Mouse (Mus musculus): ENCODE data around the gene Rpl19. TPM values are rescaled to one million over a fixed set of nuclear protein-coding genes. Genes with fewer than 3 reads are reported as not detected.

Gene Rpl19
- polyA plus RNA-seq, 1 experiment from 2014 or later: 1,148 TPM

- no peak overlapping the region for H3K4me3 ChIP-seq (ENCODE audit: low read depth, low read length)
- no peaks in the 10 kb centered on the region for H3K36me3 ChIP-seq (ENCODE audit: control insufficient read depth, insufficient read depth, low read length)
- 0 out of 2 replicates have a peak, but pooled peaks cover 3% of the 10 kb centered on the region for H3K4me1 ChIP-seq (ENCODE audit: control insufficient read depth, insufficient read depth, low read length)
- no peak overlapping the region for H3K4me2 ChIP-seq (ENCODE audit: low read depth, low read length)
- peaks cover 52% of the 10 kb centered on the region for H3K27me3 ChIP-seq (replicated peaks; ENCODE audit: control insufficient read depth, insufficient read depth, low read length)
- no peak overlapping the region for H3K9ac ChIP-seq (ENCODE audit: low read depth, low read length)
- H3K27ac ChIP-seq (replicated peaks; ENCODE audit: low read depth, low read length): no peak overlapping the region
- H3K9me3 ChIP-seq (ENCODE audit: control insufficient read depth, low read length): no peaks in the 10 kb centered on the region
- WGBS: 40% methylated on average over 1 of the region's 2 CpGs
- no peak for ATAC-seq (ENCODE audit: low read depth)
- no peak for DNase-seq (ENCODE audit: low spot score)
Observed at GRCm38 (mm10) chr11:98050940-98051339, 24.4 kb downstream of the Rpl19 start.

GRCm38 (mm10) chr11:98051611-98052128 is 25.2 kb downstream of the Rpl19 start:
- Histone ChIP-seq H3K27ac (replicated peaks; ENCODE audit: low read depth, low read length) (no peak overlapping the region), H3K4me2 (ENCODE audit: low read depth, low read length) (peak overlapping the region; percentile 74), H3K9me3 (ENCODE audit: control insufficient read depth, low read length) (no peaks in the 10 kb centered on the region), H3K27me3 (replicated peaks; ENCODE audit: control insufficient read depth, insufficient read depth, low read length) (peaks cover 52% of the 10 kb centered on the region), H3K36me3 (ENCODE audit: control insufficient read depth, insufficient read depth, low read length) (no peaks in the 10 kb centered on the region), H3K4me3 (ENCODE audit: low read depth, low read length) (peak overlapping the region; percentile 44), H3K4me1 (ENCODE audit: control insufficient read depth, insufficient read depth, low read length) (0 out of 2 replicates have a peak, but pooled peaks cover 3% of the 10 kb centered on the region), H3K9ac (ENCODE audit: low read depth, low read length) (peak overlapping the region; percentile 54; the same call in 1 of the 2 replicates)
- DNase-seq (ENCODE audit: low spot score): no peak
- 7% methylated on average over 12 of the region's 12 CpGs for WGBS
- ATAC-seq (ENCODE audit: low read depth): no peak

GRCm38 (mm10) chr11:98052129-98052988 is 25.8 kb downstream of the Rpl19 start:
- H3K9me3 ChIP-seq (ENCODE audit: control insufficient read depth, low read length): no peaks in the 10 kb centered on the region
- no peaks in the 10 kb centered on the region for H3K36me3 ChIP-seq (ENCODE audit: control insufficient read depth, insufficient read depth, low read length)
- peak overlapping the region; percentile 44 for H3K4me3 ChIP-seq (ENCODE audit: low read depth, low read length)
- 0 out of 2 replicates have a peak, but pooled peaks cover 3% of the 10 kb centered on the region for H3K4me1 ChIP-seq (ENCODE audit: control insufficient read depth, insufficient read depth, low read length)
- peak; percentile 22; the same call in 1 of the 2 replicates for ATAC-seq (ENCODE audit: low read depth)
- no peak for DNase-seq (ENCODE audit: low spot score)
- peak overlapping the region; percentile 54 for H3K9ac ChIP-seq (ENCODE audit: low read depth, low read length)
- H3K27ac ChIP-seq (replicated peaks; ENCODE audit: low read depth, low read length): no peak overlapping the region
- peak overlapping the region; percentile 74 for H3K4me2 ChIP-seq (ENCODE audit: low read depth, low read length)
- H3K27me3 ChIP-seq (replicated peaks; ENCODE audit: control insufficient read depth, insufficient read depth, low read length): peaks cover 52% of the 10 kb centered on the region
- WGBS: 0% methylated on average over 41 of the region's 83 CpGs

- Histone ChIP-seq H3K27me3 (replicated peaks; ENCODE audit: control insufficient read depth, insufficient read depth, low read length) (peaks cover 52% of the 10 kb centered on the region), H3K9me3 (ENCODE audit: control insufficient read depth, low read length) (no peaks in the 10 kb centered on the region), H3K9ac (ENCODE audit: low read depth, low read length) (peak within 1 kb of the TSS; percentile 54), H3K4me3 (ENCODE audit: low read depth, low read length) (peak within 1 kb of the TSS; percentile 44), H3K4me2 (ENCODE audit: low read depth, low read length) (peak within 1 kb of the TSS; percentile 74), H3K4me1 (ENCODE audit: control insufficient read depth, insufficient read depth, low read length) (0 out of 2 replicates have a peak, but pooled peaks cover 3% of the 10 kb centered on the region), H3K27ac (replicated peaks; ENCODE audit: low read depth, low read length) (no peak within 1 kb of the TSS), H3K36me3 (ENCODE audit: control insufficient read depth, insufficient read depth, low read length) (no peaks in the 10 kb centered on the region)
- 2% methylated on average over 38 of the region's 48 CpGs for WGBS
- DNase-seq (ENCODE audit: low spot score) (peak; percentile 90), ATAC-seq (ENCODE audit: low read depth) (peak; percentile 88)
Observed at GRCm38 (mm10) chr11:98052989-98053834, 26.7 kb downstream of the Rpl19 start, which contains the start of gene Stac2. Gene Stac2 (minus strand): TSS chr11:98053462.

GRCm38 (mm10) chr11:98057466-98057865 is 31.0 kb downstream of the Rpl19 start:
- H3K4me3 ChIP-seq (ENCODE audit: low read depth, low read length): no peak overlapping the region
- no peak overlapping the region for H3K4me2 ChIP-seq (ENCODE audit: low read depth, low read length)
- WGBS: 29% methylated on average over 9 of the region's 9 CpGs
- no peaks in the 10 kb centered on the region for H3K36me3 ChIP-seq (ENCODE audit: control insufficient read depth, insufficient read depth, low read length)
- peaks cover 19% of the 10 kb centered on the region for H3K27me3 ChIP-seq (replicated peaks; ENCODE audit: control insufficient read depth, insufficient read depth, low read length)
- no peak overlapping the region for H3K9ac ChIP-seq (ENCODE audit: low read depth, low read length)
- H3K9me3 ChIP-seq (ENCODE audit: control insufficient read depth, low read length): no peaks in the 10 kb centered on the region
- 0 out of 2 replicates have a peak, but pooled peaks cover 3% of the 10 kb centered on the region for H3K4me1 ChIP-seq (ENCODE audit: control insufficient read depth, insufficient read depth, low read length)
- ATAC-seq (ENCODE audit: low read depth) (no peak), DNase-seq (ENCODE audit: low spot score) (no peak)
- no peak overlapping the region for H3K27ac ChIP-seq (replicated peaks; ENCODE audit: low read depth, low read length)

GRCm38 (mm10) chr11:98057998-98058397 is 31.5 kb downstream of the Rpl19 start:
- Histone ChIP-seq H3K4me2 (ENCODE audit: low read depth, low read length) (no peak overlapping the region), H3K4me1 (ENCODE audit: control insufficient read depth, insufficient read depth, low read length) (0 out of 2 replicates have a peak, but pooled peaks cover 2% of the 10 kb centered on the region), H3K27me3 (replicated peaks; ENCODE audit: control insufficient read depth, insufficient read depth, low read length) (peaks cover 14% of the 10 kb centered on the region), H3K36me3 (ENCODE audit: control insufficient read depth, insufficient read depth, low read length) (no peaks in the 10 kb centered on the region), H3K9me3 (ENCODE audit: control insufficient read depth, low read length) (no peaks in the 10 kb centered on the region), H3K27ac (replicated peaks; ENCODE audit: low read depth, low read length) (no peak overlapping the region), H3K9ac (ENCODE audit: low read depth, low read length) (no peak overlapping the region), H3K4me3 (ENCODE audit: low read depth, low read length) (no peak overlapping the region)
- WGBS: 83% methylated on average over 5 of the region's 5 CpGs
- ATAC-seq (ENCODE audit: low read depth): no peak
- DNase-seq (ENCODE audit: low spot score): no peak

- Histone ChIP-seq H3K4me1 (ENCODE audit: control insufficient read depth, insufficient read depth, low read length) (no peaks in the 10 kb centered on the region), H3K36me3 (ENCODE audit: control insufficient read depth, insufficient read depth, low read length) (no peaks in the 10 kb centered on the region), H3K27ac (replicated peaks; ENCODE audit: low read depth, low read length) (no peak overlapping the region), H3K4me2 (ENCODE audit: low read depth, low read length) (no peak overlapping the region), H3K4me3 (ENCODE audit: low read depth, low read length) (no peak overlapping the region), H3K9ac (ENCODE audit: low read depth, low read length) (no peak overlapping the region), H3K9me3 (ENCODE audit: control insufficient read depth, low read length) (no peaks in the 10 kb centered on the region), H3K27me3 (replicated peaks; ENCODE audit: control insufficient read depth, insufficient read depth, low read length) (no peaks in the 10 kb centered on the region)
- no peak for ATAC-seq (ENCODE audit: low read depth)
- 57% methylated on average over 5 of the region's 7 CpGs for WGBS
- DNase-seq (ENCODE audit: low spot score): no peak
Observed at GRCm38 (mm10) chr11:98059662-98060061, 33.2 kb downstream of the Rpl19 start.

- no peak overlapping the region for H3K9ac ChIP-seq (ENCODE audit: low read depth, low read length)
- H3K4me3 ChIP-seq (ENCODE audit: low read depth, low read length): no peak overlapping the region
- H3K27me3 ChIP-seq (replicated peaks; ENCODE audit: control insufficient read depth, insufficient read depth, low read length): no peaks in the 10 kb centered on the region
- no peak overlapping the region for H3K27ac ChIP-seq (replicated peaks; ENCODE audit: low read depth, low read length)
- WGBS: 80% methylated on average over 5 of the region's 5 CpGs
- no peaks in the 10 kb centered on the region for H3K4me1 ChIP-seq (ENCODE audit: control insufficient read depth, insufficient read depth, low read length)
- no peak overlapping the region for H3K4me2 ChIP-seq (ENCODE audit: low read depth, low read length)
- no peak for DNase-seq (ENCODE audit: low spot score)
- H3K9me3 ChIP-seq (ENCODE audit: control insufficient read depth, low read length): no peaks in the 10 kb centered on the region
- no peaks in the 10 kb centered on the region for H3K36me3 ChIP-seq (ENCODE audit: control insufficient read depth, insufficient read depth, low read length)
- no peak for ATAC-seq (ENCODE audit: low read depth)
Observed at GRCm38 (mm10) chr11:98060104-98060692, 33.7 kb downstream of the Rpl19 start.

Data from embryonic facial prominence, embryonic 14.5 days (tissue).